Mouse (Mus musculus): ENCODE data around the gene Cfl2. TPM values are rescaled to one million over a fixed set of nuclear protein-coding genes. Genes with fewer than 3 reads are reported as not detected.

The Cfl2 gene
- polyA plus RNA-seq, 1 experiment from 2014 or later, result 223 TPM

GRCm38 (mm10) chr12:54830574-54830973, 32.1 kb downstream of the Cfl2 start:
- CTCF ChIA-PET, result interaction anchor here (0.7 to 1.7 kb wide), 9 partner anchors 8 to 58 kb away, joined by 3 to 13 read pairs (median 3); partner anchors contain the start of gene Cfl2
- POLR2A ChIA-PET, result no interaction called here
- no peaks in the 10 kb centered on the region for H3K27me3 ChIP-seq
- peak; percentile 95 for TF ChIP-seq CTCF (IDR thresholded peaks at IDR 0.05)
- DNase-seq (ENCODE audit: low read depth, low spot score), result no peak
- ATAC-seq, result peak; percentile 55
- in situ Hi-C loops (cut with MboI; ENCODE audit: low pct_unique_long_range_greater_than_20kb), result loop anchor here (5.0 kb wide), 1 partner anchor 47 kb away; no protein-coding TSS in a partner anchor

GRCm38 (mm10) chr12:54829876-54830275, 32.8 kb downstream of the Cfl2 start:
- no peak for TF ChIP-seq CTCF (IDR thresholded peaks at IDR 0.05)
- ChIA-PET CTCF (interaction anchor here (1.1 to 1.7 kb wide), 8 partner anchors 9 to 58 kb away, joined by 3 to 13 read pairs (median 4); partner anchors contain the start of gene Cfl2), POLR2A (no interaction called here)
- in situ Hi-C loops (cut with MboI; ENCODE audit: low pct_unique_long_range_greater_than_20kb), result loop anchor here (5.0 kb wide), 1 partner anchor 47 kb away; no protein-coding TSS in a partner anchor
- DNase-seq (ENCODE audit: low read depth, low spot score) (no peak), ATAC-seq (no peak)
- H3K27me3 ChIP-seq, result no peaks in the 10 kb centered on the region

GRCm38 (mm10) chr12:54828043-54828442, 34.6 kb downstream of the Cfl2 start:
- TF ChIP-seq CTCF (IDR thresholded peaks at IDR 0.05), result no peak
- ChIA-PET POLR2A (interaction anchor here (0.6 kb wide), 1 partner anchor 33 kb away, joined by 3 read pairs; no protein-coding TSS in a partner anchor), CTCF (no interaction called here)
- no peak for DNase-seq (ENCODE audit: low read depth, low spot score)
- in situ Hi-C loops (cut with MboI; ENCODE audit: low pct_unique_long_range_greater_than_20kb), result no loop called here
- no peak for ATAC-seq
- no peaks in the 10 kb centered on the region for H3K27me3 ChIP-seq

- ChIA-PET CTCF (interaction anchor here (0.8 kb wide), 1 partner anchor 10 kb away, joined by 3 read pairs; no protein-coding TSS in a partner anchor), POLR2A (no interaction called here)
- TF ChIP-seq CTCF (IDR thresholded peaks at IDR 0.05), result peak; percentile 88
- in situ Hi-C loops (cut with MboI; ENCODE audit: low pct_unique_long_range_greater_than_20kb), result no loop called here
- DNase-seq (ENCODE audit: low read depth, low spot score) (no peak), ATAC-seq (no peak)
- H3K27me3 ChIP-seq, result no peaks in the 10 kb centered on the region
These were observed 37.5 kb downstream of the Cfl2 start for GRCm38 (mm10) chr12:54825202-54825601.

- TF ChIP-seq CTCF (IDR thresholded peaks at IDR 0.05), result no peak
- in situ Hi-C loops (cut with MboI; ENCODE audit: low pct_unique_long_range_greater_than_20kb), result no loop called here
- ATAC-seq (no peak), DNase-seq (ENCODE audit: low read depth, low spot score) (no peak)
- POLR2A ChIA-PET, result no interaction called here
- CTCF ChIA-PET, result interaction anchor here (1.9 kb wide), 1 partner anchor 13 kb away, joined by 5 read pairs; no protein-coding TSS in a partner anchor
- H3K27me3 ChIP-seq, result no peaks in the 10 kb centered on the region
These were observed 39.7 kb downstream of the Cfl2 start for GRCm38 (mm10) chr12:54822836-54823426.

DNA sequence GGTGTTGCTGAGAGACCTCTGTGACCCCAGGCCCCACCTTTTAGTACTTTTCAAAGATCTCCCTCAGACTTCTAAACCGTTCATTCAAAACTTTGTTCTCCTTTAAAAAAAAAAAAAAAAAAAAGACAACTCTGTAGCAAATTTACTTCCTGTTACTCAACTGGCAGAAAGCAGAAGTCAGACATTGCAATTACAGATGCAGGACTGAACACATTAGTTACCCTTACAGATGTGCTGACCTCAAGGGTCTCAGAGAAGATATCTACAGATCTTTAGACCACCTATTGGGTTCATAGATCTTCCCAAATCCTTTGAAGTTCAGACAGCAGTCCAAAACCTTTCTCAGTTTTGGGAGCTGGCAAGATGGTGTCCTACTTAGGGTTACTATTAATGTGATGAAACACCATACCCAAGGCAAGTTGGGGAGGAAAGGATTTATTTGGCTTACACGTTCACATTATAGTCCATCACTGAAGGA, 42.0 kb downstream of the Cfl2 start:
- no peaks in the 10 kb centered on the region for H3K27me3 ChIP-seq
- DNase-seq (ENCODE audit: low read depth, low spot score), result no peak
- ChIA-PET POLR2A (no interaction called here), CTCF (interaction anchor here (0.8 to 1.0 kb wide), 2 partner anchors 32 to 38 kb away, joined by 3 to 7 read pairs; no protein-coding TSS in a partner anchor)
- TF ChIP-seq CTCF (IDR thresholded peaks at IDR 0.05), result no peak
- no peak for ATAC-seq
- in situ Hi-C loops (cut with MboI; ENCODE audit: low pct_unique_long_range_greater_than_20kb), result no loop called here

GRCm38 (mm10) chr12:54819181-54819935, 43.3 kb downstream of the Cfl2 start:
- no peak for TF ChIP-seq CTCF (IDR thresholded peaks at IDR 0.05)
- ChIA-PET POLR2A (no interaction called here), CTCF (interaction anchor here (1.0 kb wide), 1 partner anchor 31 kb away, joined by 3 read pairs; no protein-coding TSS in a partner anchor)
- DNase-seq (ENCODE audit: low read depth, low spot score) (peak; percentile 38), ATAC-seq (no peak)
- no peaks in the 10 kb centered on the region for H3K27me3 ChIP-seq
- in situ Hi-C loops (cut with MboI; ENCODE audit: low pct_unique_long_range_greater_than_20kb), result no loop called here

DNA sequence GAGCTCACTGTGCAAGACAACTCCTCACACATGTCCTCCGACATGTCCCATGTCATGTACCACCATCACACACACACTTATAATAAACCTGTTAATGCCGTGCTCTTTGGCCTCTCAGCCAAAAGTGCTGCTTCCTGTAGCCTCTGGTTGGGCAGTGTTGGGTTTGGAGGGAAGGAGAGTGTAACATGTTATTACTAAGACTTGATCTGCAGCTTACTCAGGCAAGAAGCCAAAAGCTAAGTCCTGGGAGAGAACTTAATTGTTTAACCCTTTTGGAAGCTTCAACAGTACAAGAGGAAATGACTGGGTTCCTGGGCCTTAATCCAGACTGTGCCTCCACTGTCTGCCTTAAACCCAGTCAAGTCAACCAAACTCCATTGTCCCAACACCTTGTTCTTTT, 52.5 kb downstream of the Cfl2 start:
- in situ Hi-C loops (cut with MboI; ENCODE audit: low pct_unique_long_range_greater_than_20kb), result no loop called here
- ChIA-PET CTCF (interaction anchor here (1.6 kb wide), 1 partner anchor 13 kb away, joined by 5 read pairs; no protein-coding TSS in a partner anchor), POLR2A (no interaction called here)
- DNase-seq (ENCODE audit: low read depth, low spot score) (no peak), ATAC-seq (no peak)
- TF ChIP-seq CTCF (IDR thresholded peaks at IDR 0.05), result no peak
- H3K27me3 ChIP-seq, result no peaks in the 10 kb centered on the region

Other genes starting within 250 kb of the Cfl2 start
- gene Sptssa, start 206.3 kb downstream of the Cfl2 start, polyA plus RNA-seq (2021), result 57.6 TPM
- 52.7 TPM for gene Eapp, start 167.0 kb downstream of the Cfl2 start, polyA plus RNA-seq (2021)
- gene Snx6, start 67.2 kb downstream of the Cfl2 start, polyA plus RNA-seq (2021), result 114 TPM
- 0.36 TPM for gene Gm20403, start 123.7 kb upstream of the Cfl2 start, polyA plus RNA-seq (2021)
- gene Baz1a, start 151.5 kb upstream of the Cfl2 start, polyA plus RNA-seq (2021), result 20.4 TPM
- 14.3 TPM for gene 2700097O09Rik, start 217.2 kb upstream of the Cfl2 start, polyA plus RNA-seq (2021)
- 93.6 TPM for gene Srp54a, start 217.4 kb upstream of the Cfl2 start, polyA plus RNA-seq (2021)

Measured in Patski (cell line).